Mouse (Mus musculus) limb, embryonic 13.5 days (tissue): ENCODE measurements around the gene Dbnl. TPM values are rescaled to one million over a fixed set of nuclear protein-coding genes. Genes with fewer than 3 reads are reported as not detected.

Experiments used
- ATAC-seq: fragments of 200-750 bp; cut with Nextera tagmentation; 2 replicates; pipeline ENCODE4 v1.8.0; 2017; ENCODE audit warnings: low read depth, moderate number of reproducible peaks, moderate TSS enrichment; ENCODE audit not compliant: low FRiP score
- H3K27ac ChIP-seq: fragments of 300-500 bp; sonication (generic); 2 replicates; pipeline ENCODE4 v1.5.1; 2015; ENCODE audit warnings: inconsistent platforms, mild to moderate bottlenecking, moderate library complexity
- H3K27me3 ChIP-seq: fragments of 300-500 bp; sonication (generic); 2 replicates; pipeline ENCODE4 v1.6.1; 2015; ENCODE audit warnings: mild to moderate bottlenecking, inconsistent platforms
- H3K36me3 ChIP-seq: fragments of 300-500 bp; sonication (generic); 2 replicates; pipeline ENCODE4 v1.6.1; 2015; ENCODE audit warnings: inconsistent platforms, mild to moderate bottlenecking, moderate library complexity
- H3K4me1 ChIP-seq: fragments of 300-500 bp; sonication (generic); 2 replicates; pipeline ENCODE4 v1.6.1; 2015; ENCODE audit warnings: inconsistent platforms
- H3K4me2 ChIP-seq: fragments of 300-500 bp; sonication (generic); replicated peaks from 2 replicates; pipeline ENCODE4 v1.6.1; 2015; ENCODE audit warnings: inconsistent platforms, mild to moderate bottlenecking, moderate library complexity
- H3K4me3 ChIP-seq: fragments of 300-500 bp; sonication (generic); 2 replicates; pipeline ENCODE4 v1.5.1; 2015; ENCODE audit warnings: moderate library complexity, mild to moderate bottlenecking, inconsistent platforms
- H3K9ac ChIP-seq: fragments of 300-500 bp; sonication (generic); 2 replicates; pipeline ENCODE4 v1.6.1; 2015; ENCODE audit warnings: mild to moderate bottlenecking, inconsistent platforms
- H3K9me3 ChIP-seq: fragments of 300-500 bp; sonication (generic); 2 replicates; pipeline ENCODE4 v1.6.1; 2016; ENCODE audit warnings: inconsistent platforms
- WGBS: fragments of 180-500 bp; shearing (Covaris S2); methylation state at CpG from one replicate; pipeline ENCODE4 v1.1.7; 2015; 5-methylcytosine and 5-hydroxymethylcytosine counted together
- polyA plus RNA-seq: library from polyadenylated mRNA; unstranded; fragments of >200 nt; fragmentation: Nextera tagmentation; extraction: Ambion mirVana; gene quantifications from 2 replicates; pipeline ENCODE4 v1.2.1, GENCODE M21; 2015

Gene Dbnl
- polyA plus RNA-seq, 1 experiment from 2014 or later, result 126 TPM

- no peak for ATAC-seq
Measured at GRCm38 (mm10) chr11:5825432-5825831, 37.1 kb downstream of the Dbnl start.

GRCm38 (mm10) chr11:5827931-5828330 lies 39.6 kb downstream of the Dbnl start:
- no peak for ATAC-seq
- Histone ChIP-seq H3K9me3 (no peaks in the 10 kb centered on the region), H3K4me2 (no peak overlapping the region), H3K9ac (no peak overlapping the region), H3K36me3 (peaks cover 55% of the 10 kb centered on the region), H3K27ac (no peak overlapping the region), H3K4me1 (no peaks in the 10 kb centered on the region), H3K4me3 (no peak overlapping the region), H3K27me3 (no peaks in the 10 kb centered on the region)
- WGBS, result 92% methylated on average over 5 of the region's 5 CpGs

More at GRCm38 (mm10) chr11:5825432-5825831, 37.1 kb downstream of the Dbnl start:
- H3K9ac ChIP-seq, result no peak overlapping the region
- no peaks in the 10 kb centered on the region for H3K4me1 ChIP-seq
- H3K9me3 ChIP-seq, result no peaks in the 10 kb centered on the region
- no peaks in the 10 kb centered on the region for H3K27me3 ChIP-seq
- no peak overlapping the region for H3K4me3 ChIP-seq
- H3K27ac ChIP-seq, result no peak overlapping the region
- peaks cover 30% of the 10 kb centered on the region for H3K36me3 ChIP-seq
- no peak overlapping the region for H3K4me2 ChIP-seq

- peaks cover 60% of the 10 kb centered on the region for H3K36me3 ChIP-seq
Measured at GRCm38 (mm10) chr11:5828509-5829191, 40.4 kb downstream of the Dbnl start.

GRCm38 (mm10) chr11:5829327-5829726 lies 41.0 kb downstream of the Dbnl start:
- peaks cover 67% of the 10 kb centered on the region for H3K36me3 ChIP-seq
- WGBS, result 92% methylated on average over 12 of the region's 12 CpGs
- no peak overlapping the region for H3K9ac ChIP-seq

More at GRCm38 (mm10) chr11:5828509-5829191, 40.4 kb downstream of the Dbnl start:
- Histone ChIP-seq H3K4me3 (no peak overlapping the region), H3K4me1 (no peaks in the 10 kb centered on the region), H3K27ac (no peak overlapping the region), H3K9ac (no peak overlapping the region), H3K4me2 (no peak overlapping the region), H3K9me3 (no peaks in the 10 kb centered on the region), H3K27me3 (no peaks in the 10 kb centered on the region)
- 81% methylated on average over 11 of the region's 11 CpGs for WGBS
- no peak for ATAC-seq

GRCm38 (mm10) chr11:5834506-5834905 lies 46.2 kb downstream of the Dbnl start:
- no peak overlapping the region for H3K9ac ChIP-seq
- no peak overlapping the region for H3K4me2 ChIP-seq
- WGBS, result 76% methylated on average over 9 of the region's 9 CpGs

More at GRCm38 (mm10) chr11:5829327-5829726, 41.0 kb downstream of the Dbnl start:
- no peaks in the 10 kb centered on the region for H3K9me3 ChIP-seq
- H3K4me3 ChIP-seq, result no peak overlapping the region
- no peaks in the 10 kb centered on the region for H3K4me1 ChIP-seq
- no peaks in the 10 kb centered on the region for H3K27me3 ChIP-seq
- ATAC-seq, result no peak
- H3K27ac ChIP-seq, result no peak overlapping the region
- no peak overlapping the region for H3K4me2 ChIP-seq

GRCm38 (mm10) chr11:5835057-5835456 lies 46.8 kb downstream of the Dbnl start:
- H3K27me3 ChIP-seq, result no peaks in the 10 kb centered on the region
- no peak overlapping the region for H3K4me2 ChIP-seq
- H3K9me3 ChIP-seq, result no peaks in the 10 kb centered on the region
- H3K4me3 ChIP-seq, result no peak overlapping the region
- no peak overlapping the region for H3K27ac ChIP-seq
- 85% methylated on average over 7 of the region's 7 CpGs for WGBS
- no peak for ATAC-seq
- peaks cover 19% of the 10 kb centered on the region for H3K4me1 ChIP-seq
- H3K36me3 ChIP-seq, result peaks cover 45% of the 10 kb centered on the region
- no peak overlapping the region for H3K9ac ChIP-seq

More at GRCm38 (mm10) chr11:5834506-5834905, 46.2 kb downstream of the Dbnl start:
- Histone ChIP-seq H3K4me3 (no peak overlapping the region), H3K27ac (no peak overlapping the region), H3K4me1 (peaks cover 16% of the 10 kb centered on the region), H3K9me3 (no peaks in the 10 kb centered on the region), H3K27me3 (no peaks in the 10 kb centered on the region), H3K36me3 (peaks cover 50% of the 10 kb centered on the region)
- no peak for ATAC-seq

- Histone ChIP-seq H3K36me3 (peaks cover 34% of the 10 kb centered on the region), H3K4me2 (no peak overlapping the region), H3K27ac (no peak overlapping the region), H3K27me3 (no peaks in the 10 kb centered on the region), H3K4me3 (0 out of 2 replicates have a peak overlapping the region, but pooled peaks have one; percentile 79), H3K9ac (no peak overlapping the region), H3K4me1 (peaks cover 22% of the 10 kb centered on the region), H3K9me3 (no peaks in the 10 kb centered on the region)
- no peak for ATAC-seq
- 62% methylated on average over 1 of the region's 1 CpGs for WGBS
Measured at GRCm38 (mm10) chr11:5836126-5836525, 47.8 kb downstream of the Dbnl start.

GRCm38 (mm10) chr11:5837251-5838246 lies 49.3 kb downstream of the Dbnl start, which contains the start of gene Polm:
TSS of gene Polm (minus strand) at chr11:5838016.
- peak within 1 kb of the TSS; percentile 86 for H3K9ac ChIP-seq
- H3K9me3 ChIP-seq, result no peaks in the 10 kb centered on the region
- peak within 1 kb of the TSS; percentile 48 for H3K27ac ChIP-seq
- peak within 1 kb of the TSS; percentile 94 for H3K4me2 ChIP-seq
- ATAC-seq, result peak; percentile 95
- no peaks in the 10 kb centered on the region for H3K27me3 ChIP-seq
- peaks cover 20% of the 10 kb centered on the region for H3K36me3 ChIP-seq
- H3K4me1 ChIP-seq, result peaks cover 22% of the 10 kb centered on the region
- peak within 1 kb of the TSS; percentile 79 for H3K4me3 ChIP-seq
- under 1% methylated on average over 63 of the region's 63 CpGs for WGBS

GRCm38 (mm10) chr11:5840346-5840745 lies 52.1 kb downstream of the Dbnl start:
- 0 out of 2 replicates have a peak, but pooled peaks cover 5% of the 10 kb centered on the region for H3K9me3 ChIP-seq
- no peak overlapping the region for H3K4me3 ChIP-seq
- no peaks in the 10 kb centered on the region; the same call in 1 of the 2 replicates for H3K36me3 ChIP-seq
- peaks cover 22% of the 10 kb centered on the region for H3K4me1 ChIP-seq
- no peak overlapping the region for H3K9ac ChIP-seq
- no peak overlapping the region; the same call in 1 of the 2 replicates for H3K27ac ChIP-seq
- ATAC-seq, result no peak
- no peaks in the 10 kb centered on the region for H3K27me3 ChIP-seq
- H3K4me2 ChIP-seq, result no peak overlapping the region
- WGBS, result 70% methylated on average over 7 of the region's 7 CpGs

- Histone ChIP-seq H3K36me3 (no peaks in the 10 kb centered on the region), H3K4me1 (peaks cover 15% of the 10 kb centered on the region), H3K4me2 (no peak overlapping the region), H3K9ac (no peak overlapping the region), H3K27me3 (no peaks in the 10 kb centered on the region), H3K9me3 (0 out of 2 replicates have a peak, but pooled peaks cover 5% of the 10 kb centered on the region), H3K4me3 (no peak overlapping the region), H3K27ac (no peak overlapping the region)
- 94% methylated on average over 2 of the region's 2 CpGs for WGBS
- no peak for ATAC-seq
Measured at GRCm38 (mm10) chr11:5841751-5842150, 53.5 kb downstream of the Dbnl start.

GRCm38 (mm10) chr11:5843131-5843530 lies 54.8 kb downstream of the Dbnl start:
- H3K27ac ChIP-seq, result no peak overlapping the region
- H3K4me1 ChIP-seq, result peaks cover 9% of the 10 kb centered on the region
- 80% methylated on average over 3 of the region's 3 CpGs for WGBS
- H3K4me3 ChIP-seq, result no peak overlapping the region
- H3K4me2 ChIP-seq, result no peak overlapping the region
- H3K27me3 ChIP-seq, result no peaks in the 10 kb centered on the region
- H3K9me3 ChIP-seq, result 0 out of 2 replicates have a peak, but pooled peaks cover 5% of the 10 kb centered on the region
- ATAC-seq, result no peak
- H3K9ac ChIP-seq, result no peak overlapping the region
- H3K36me3 ChIP-seq, result no peaks in the 10 kb centered on the region
